Mouse (Mus musculus): ENCODE measurements around the gene Ear10. TPM values are rescaled to one million over a fixed set of nuclear protein-coding genes. Genes with fewer than 3 reads are reported as not detected.

Gene Ear10
- polyA plus RNA-seq, 1 experiment from 2014 or later, result not detected

Other genes with a start within 250 kb of the Ear10 start
- not detected in 2 replicates for gene Gm8165, start 246.4 kb downstream of the Ear10 start, polyA plus RNA-seq (2015; fragmentation: Nextera tagmentation; extraction: Ambion mirVana)
- gene Gm7324, start 225.7 kb downstream of the Ear10 start, polyA plus RNA-seq (2015; fragmentation: Nextera tagmentation; extraction: Ambion mirVana), result 0.62 and 0.88 TPM in 2 replicates
- not detected in 2 replicates for gene Gm16506, start 196.1 kb downstream of the Ear10 start, polyA plus RNA-seq (2015; fragmentation: Nextera tagmentation; extraction: Ambion mirVana)
- gene Gm6526, start 175.7 kb downstream of the Ear10 start, polyA plus RNA-seq (2015; fragmentation: Nextera tagmentation; extraction: Ambion mirVana), result not detected in 2 replicates
- gene Gm8180, start 138.8 kb downstream of the Ear10 start, polyA plus RNA-seq (2015; fragmentation: Nextera tagmentation; extraction: Ambion mirVana), result not detected in 2 replicates
- gene Ear1, start 48.0 kb downstream of the Ear10 start, polyA plus RNA-seq (2015; fragmentation: Nextera tagmentation; extraction: Ambion mirVana), result 0.20 TPM in 1 of 2 replicates, not detected in the other
- 6.8 and 8.0 TPM in 2 replicates for gene Gm8113, start 1.8 kb upstream of the Ear10 start, polyA plus RNA-seq (2015; fragmentation: Nextera tagmentation; extraction: Ambion mirVana)
- gene Ang5, start 33.5 kb upstream of the Ear10 start, polyA plus RNA-seq (2015; fragmentation: Nextera tagmentation; extraction: Ambion mirVana), result not detected in 2 replicates
- gene Ang6, start 78.7 kb upstream of the Ear10 start, polyA plus RNA-seq (2015; fragmentation: Nextera tagmentation; extraction: Ambion mirVana), result not detected in 2 replicates
- gene Ear2, start 179.1 kb upstream of the Ear10 start, polyA plus RNA-seq (2015; fragmentation: Nextera tagmentation; extraction: Ambion mirVana), result 0.71 and 0.86 TPM in 2 replicates
- not detected in 2 replicates for gene Gm3327, start 200.3 kb upstream of the Ear10 start, polyA plus RNA-seq (2015; fragmentation: Nextera tagmentation; extraction: Ambion mirVana)